Mouse (Mus musculus) mature B cell (primary cell): ENCODE data around the gene AI661453.

Source experiments
- in situ Hi-C: fragments of 300-500 bp; cut with MboI; formaldehyde crosslinking; loops from 2 replicates; pipeline ENCODE4 v1.14.3; 2019

AI661453 gene

DNA sequence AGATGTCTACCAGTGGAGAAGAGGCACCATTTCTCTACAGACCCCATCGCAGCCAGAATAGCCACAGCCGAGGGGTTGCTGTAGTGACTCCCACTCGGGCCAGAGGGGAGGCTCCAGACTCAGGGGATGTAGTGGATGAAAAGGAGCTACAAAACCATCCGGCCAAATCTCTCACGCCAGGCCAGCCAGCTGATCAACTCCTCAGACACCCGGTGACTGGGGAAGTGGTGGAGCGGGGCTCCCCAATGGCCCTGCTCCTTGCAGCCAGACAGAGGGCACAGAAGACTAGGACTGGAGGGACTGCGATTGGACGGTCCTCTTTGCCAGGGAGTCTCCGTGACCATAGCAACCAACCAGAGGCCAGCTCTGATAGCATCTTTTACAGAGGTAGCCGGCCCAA is 31.2 kb downstream of the AI661453 start:
- in situ Hi-C loops, result no loop called here

DNA sequence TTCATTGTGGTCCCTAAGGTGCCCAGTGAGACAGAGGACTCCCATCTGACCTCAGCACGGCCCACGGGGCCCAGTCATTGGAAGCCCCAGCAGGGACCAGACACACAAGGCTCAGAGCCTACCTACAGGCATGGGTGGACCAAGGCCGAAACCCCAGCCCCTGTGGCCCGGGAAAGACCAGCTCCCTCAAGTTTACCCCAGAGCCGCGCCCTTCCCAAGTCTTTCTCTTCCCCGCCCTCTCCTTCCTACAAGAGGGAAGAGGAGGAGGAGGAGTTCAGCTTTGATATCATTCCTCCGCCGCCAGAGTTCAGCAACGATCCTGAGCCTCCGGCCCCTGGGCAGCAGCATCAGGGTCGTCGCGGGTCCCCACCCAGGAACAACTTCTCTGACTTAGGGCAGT is 31.6 kb downstream of the AI661453 start:
- in situ Hi-C loops, result no loop called here

DNA sequence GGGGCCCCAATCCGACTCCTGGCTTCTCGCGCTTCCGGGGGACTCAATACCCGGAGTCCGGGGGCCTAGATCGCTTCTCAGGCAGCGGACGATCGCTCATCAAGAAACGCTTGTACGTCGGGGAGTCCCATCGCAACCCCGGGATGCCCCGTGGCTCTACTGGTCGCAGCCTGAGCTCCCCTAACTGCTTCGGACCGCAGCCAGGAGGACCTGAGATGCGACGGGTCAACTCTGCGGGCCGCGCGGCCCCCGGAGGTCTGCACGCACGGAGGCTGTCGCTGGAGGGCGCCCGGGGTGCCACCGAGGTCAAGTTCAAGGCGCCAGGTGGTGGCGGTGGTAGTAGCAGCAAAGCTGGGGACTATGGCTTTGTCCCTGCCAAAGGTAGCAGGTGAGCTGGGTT is 32.1 kb downstream of the AI661453 start:
- in situ Hi-C loops, result no loop called here

DNA sequence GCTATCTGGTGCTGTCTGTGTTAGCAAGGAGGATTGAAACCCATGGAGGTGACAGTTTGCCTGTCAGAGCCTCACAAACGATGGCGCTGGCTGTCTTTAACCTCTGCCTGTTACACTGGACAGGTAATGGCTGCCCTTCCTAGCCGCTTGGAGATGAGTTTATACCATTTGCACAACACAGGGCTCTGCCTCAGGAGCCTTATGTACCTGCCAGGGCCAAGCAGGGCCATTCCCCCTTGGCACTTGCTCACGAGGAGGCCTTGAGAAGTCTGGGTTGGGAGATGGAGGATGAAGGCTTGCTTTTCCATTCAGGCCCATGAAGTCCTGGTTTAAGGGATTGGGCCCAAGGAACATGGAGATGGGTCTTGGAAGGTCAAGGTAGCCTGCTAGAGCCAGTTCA is 33.2 kb downstream of the AI661453 start:
- in situ Hi-C loops, result no loop called here

DNA sequence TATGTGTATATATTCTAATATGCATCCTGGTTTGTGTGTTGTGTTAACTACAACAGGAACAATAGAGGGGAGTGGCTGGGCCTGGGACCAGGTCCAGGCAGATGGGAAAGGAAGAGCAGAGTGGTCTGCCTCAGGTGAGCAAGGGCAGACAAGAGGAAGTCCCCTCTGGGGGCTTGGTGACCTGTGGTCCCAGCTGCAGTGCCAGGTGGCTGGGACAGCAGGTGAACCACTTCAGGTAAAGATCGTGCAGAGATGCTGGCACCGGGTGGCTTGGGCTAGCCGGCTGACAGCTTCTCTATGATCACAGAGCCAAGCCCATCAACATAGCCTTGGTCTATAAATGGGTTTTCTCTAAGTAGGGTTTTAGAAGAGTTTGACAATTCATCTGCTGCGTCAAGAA is 33.7 kb downstream of the AI661453 start:
- in situ Hi-C loops, result no loop called here

DNA sequence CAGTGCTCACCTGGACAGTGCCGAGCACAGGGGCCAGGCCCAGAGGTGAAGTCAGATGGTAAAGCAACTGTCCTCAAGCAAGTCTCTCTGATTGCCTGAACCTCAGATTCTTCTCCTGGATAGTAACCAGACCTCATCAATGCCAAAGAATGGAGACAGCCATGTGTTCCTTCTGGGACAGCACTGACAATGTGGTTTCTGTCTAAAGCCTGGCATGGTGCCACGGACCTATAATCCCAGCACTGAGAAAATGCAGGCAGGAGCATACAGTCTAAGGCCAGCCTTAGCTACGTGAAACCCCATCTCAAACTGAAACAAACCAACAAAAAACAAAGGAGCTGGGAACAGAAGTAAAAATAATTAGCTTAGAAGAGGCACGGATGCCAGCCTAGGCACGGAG is 34.3 kb downstream of the AI661453 start:
- in situ Hi-C loops, result no loop called here

DNA sequence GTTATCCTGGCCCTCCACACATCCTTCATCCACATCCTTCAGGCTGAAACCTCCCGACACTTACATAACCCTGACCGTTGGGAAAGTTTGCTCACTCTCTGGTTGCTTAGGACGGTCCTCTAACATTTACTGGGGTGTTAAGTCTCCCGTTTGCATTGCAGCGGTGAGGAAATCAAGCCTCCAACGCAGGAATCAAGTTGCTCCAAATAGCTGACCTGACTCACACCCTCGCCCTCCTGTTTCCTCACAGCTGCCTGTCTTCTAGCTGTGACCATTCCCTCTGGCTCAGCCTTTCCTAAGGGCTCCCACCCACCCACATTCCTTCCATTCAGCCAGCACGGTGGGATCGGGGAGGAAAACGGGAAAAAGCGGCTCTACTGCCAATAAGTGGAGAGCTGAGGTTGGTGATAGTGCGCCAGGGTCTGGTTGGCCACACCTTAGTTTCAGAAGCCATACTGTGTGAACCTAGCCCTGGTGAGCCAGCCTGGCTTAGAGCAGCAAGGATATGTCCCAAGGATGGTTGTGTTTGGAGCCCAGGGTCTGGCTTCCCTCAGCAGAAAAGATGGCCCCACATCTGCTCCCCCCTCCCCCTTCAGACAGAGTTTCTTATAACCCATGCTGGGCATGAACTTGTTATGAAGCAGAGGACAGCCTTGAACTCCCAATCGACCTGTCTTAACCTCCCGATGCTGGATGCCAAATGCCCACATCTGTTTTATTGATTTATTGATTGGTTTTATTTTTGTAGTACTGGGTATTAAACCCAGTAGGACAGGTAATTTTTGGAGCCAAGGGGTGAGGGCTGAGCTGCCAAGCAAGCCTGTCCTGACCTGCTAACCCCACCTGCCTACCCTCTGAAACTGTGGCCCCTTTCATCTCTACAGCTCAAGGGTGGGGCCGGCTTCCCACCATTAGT is 36.3 kb downstream of the AI661453 start:
- in situ Hi-C loops, result no loop called here

DNA sequence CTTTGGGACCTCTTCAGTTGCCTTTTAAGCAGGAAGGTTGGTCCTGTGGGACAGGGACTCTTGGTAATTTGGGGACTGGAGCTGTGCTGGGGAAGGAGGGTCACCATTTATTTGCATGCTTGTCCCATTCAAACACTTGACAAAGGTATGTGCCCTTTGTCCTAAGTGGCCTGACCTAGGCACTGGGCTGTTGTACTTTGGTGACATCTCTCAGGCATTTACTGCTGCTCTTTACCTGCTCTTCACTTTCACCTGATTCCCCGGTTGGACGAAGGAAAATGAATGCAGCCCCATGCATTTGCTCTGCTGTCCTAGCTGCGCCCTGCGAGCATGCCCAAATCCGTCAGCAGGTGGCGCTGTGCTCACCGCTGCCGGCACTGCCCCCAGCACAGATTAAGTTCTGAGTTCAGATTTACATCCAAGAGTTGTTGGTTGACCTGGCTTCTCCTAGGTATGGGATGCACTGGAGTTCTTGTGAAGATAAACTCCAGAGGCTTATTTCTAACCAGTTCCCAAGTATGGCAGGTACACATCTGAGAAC is 37.1 kb downstream of the AI661453 start:
- in situ Hi-C loops, result no loop called here

DNA sequence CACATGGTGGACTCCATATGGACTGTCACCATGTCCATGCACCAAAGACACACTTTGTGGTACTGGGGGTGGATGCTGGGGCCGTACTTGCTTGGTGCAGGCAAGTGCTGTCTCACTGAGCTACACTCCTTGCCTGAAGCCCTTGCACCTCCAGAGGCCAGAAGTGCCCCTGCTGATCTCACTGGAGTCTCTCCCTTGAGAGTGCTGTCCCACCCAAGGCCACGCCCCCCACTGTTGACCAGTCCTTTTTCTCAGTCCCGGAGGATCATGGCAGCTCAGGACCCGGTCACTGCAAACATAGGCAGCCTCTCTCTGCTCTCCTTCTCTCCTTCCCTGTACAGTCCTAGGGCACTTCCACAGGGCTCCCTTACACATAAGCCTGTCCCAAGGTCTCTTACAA is 37.8 kb downstream of the AI661453 start:
- in situ Hi-C loops, result no loop called here

DNA sequence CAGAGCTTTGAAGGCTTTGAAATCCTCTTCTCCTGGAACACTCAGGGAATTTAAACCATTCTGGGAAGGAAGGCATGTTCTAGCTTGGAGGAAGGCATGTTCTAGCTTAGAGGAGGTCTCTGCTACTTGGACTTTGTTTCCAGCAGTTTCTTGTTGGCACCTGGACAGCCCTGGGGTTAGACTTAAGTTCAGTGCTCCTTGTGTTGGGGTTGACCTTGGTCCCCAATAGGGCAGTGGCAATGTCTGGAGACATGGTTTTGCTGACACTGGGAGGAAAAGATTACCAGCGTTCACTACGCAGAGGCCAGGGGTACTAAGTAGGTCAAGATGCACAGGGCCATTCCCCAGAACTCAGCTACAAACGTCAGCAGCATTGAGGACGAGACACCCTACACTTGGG is 38.8 kb downstream of the AI661453 start:
- in situ Hi-C loops, result no loop called here

DNA sequence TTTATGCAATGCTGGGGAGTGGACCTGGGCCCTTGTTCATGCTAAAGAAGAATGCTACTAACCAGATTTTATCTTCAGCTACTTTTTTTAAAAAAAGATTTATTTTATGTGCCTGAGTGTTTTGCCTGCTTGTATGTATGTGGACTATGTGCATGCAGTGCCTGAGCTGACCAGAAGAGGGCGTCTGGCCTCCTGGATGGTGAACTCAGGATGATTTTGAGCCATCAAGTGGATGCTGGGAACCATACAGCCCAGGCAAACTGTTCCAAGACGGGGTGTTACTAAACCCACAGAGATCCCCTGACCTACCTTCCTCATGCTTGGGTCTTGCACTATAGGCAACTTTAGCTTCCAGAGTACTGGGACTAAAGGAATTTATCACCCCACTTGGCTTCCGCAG is 39.3 kb downstream of the AI661453 start:
- in situ Hi-C loops, result no loop called here

DNA sequence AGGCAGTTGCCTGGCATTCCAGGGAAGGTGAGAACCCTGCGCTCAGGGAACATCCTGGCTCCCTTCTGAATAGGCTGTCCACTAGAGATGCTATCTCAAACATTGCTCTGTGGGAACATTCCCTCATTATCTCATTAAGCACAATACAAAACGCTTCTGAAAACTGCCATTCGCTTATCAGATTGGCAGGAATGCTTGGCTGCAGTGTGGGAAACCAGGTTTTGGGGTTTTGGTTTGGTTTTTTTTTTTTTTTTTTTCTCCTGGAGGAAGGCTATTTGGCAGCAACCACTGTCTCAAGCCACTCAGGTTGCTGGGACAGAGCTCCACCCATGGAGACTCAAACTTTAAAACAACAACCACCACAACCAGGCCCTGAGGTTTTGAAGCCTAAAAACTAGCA is 43.5 kb downstream of the AI661453 start:
- in situ Hi-C loops, result no loop called here

DNA sequence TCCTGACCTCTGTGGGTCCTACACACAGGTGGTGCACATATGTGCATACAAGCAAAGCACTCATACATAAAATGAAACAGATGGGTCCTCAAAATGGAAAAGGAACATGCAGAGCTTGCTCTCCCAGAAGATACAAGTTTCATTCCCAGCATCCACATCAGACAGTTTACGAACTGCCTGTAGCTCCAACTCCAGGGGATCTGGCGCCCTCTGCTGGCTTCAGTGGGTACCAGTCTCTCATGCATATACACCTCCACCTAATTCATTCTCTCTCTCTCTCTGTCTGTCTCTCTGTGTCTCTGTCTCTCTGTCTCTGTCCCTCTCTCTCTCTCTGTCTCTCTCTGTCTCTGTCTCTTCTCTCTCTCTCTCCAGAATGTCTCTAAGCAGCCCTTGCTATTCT is 46.0 kb downstream of the AI661453 start:
- in situ Hi-C loops, result no loop called here

DNA sequence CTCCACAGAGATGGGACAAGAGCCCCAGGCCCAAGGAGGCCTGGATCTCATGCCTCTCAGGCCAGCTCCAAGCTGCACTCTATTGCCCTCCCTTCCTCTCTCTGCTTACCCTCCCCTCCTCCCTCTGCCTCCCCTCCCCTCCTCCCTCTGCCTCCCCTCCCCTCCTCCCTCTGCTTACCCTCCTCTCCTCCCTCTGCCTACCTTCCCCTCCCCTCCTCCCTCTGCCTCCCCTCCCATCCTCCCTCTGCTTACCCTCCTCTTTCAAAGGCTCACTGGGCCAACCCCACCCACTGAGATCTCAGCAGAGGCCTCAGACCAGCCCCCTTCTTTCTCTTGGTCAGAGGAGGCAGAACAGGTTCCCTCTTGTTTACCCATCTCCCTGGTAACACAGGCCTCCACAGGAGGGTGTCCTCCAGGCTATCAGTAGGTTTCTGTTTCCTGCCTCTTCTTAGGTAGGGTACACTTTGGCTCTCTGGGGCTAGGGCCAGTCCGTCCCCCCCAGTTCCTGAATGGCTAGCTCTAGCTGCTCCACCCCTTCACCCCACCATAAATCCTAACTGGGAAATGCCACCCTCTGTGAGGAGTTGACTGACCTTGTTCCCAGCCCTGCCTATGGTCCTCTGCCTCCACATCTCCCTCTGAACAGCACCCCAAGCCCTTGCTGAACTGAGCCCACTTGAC is 48.0 kb downstream of the AI661453 start:
- in situ Hi-C loops, result no loop called here

DNA sequence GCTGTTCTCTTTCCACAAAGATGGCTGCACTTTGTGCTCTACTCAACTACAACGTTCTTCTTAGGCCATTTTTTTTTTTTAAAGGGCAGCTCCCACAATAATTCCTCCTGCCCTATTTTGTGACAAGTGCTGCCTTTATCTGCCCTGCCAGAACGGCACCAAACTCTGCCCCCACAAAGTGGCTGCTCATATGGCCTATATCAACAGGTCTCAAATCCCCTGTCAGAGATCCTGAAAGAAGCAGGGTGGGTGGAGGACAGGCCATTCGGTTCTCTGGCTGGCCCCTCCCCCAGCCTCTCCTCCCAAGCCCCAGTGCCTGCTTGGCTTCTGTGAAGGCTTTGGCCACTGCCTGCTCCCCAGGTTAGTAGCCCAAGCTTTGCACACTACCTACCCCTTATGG is 48.6 kb downstream of the AI661453 start:
- in situ Hi-C loops, result no loop called here

DNA sequence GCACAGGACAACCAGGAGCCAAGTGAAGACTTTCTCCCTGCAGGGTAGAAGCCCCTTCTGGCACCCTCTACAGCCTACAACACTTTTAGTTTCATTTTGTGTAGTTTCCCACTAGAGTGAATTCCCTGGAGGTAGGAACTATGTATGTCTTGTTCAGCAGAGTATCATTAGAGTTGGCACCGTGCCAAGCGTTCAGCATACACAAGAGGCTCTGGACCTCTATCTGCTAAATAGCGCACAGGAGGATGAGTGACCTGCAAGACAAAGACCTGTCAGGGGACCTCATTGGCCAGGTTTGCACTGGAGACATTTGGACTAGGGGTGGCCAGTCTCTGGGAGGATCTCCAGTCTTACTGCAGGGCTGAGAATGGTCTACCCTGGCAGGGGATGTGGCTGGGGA is 49.4 kb downstream of the AI661453 start:
- in situ Hi-C loops, result no loop called here

DNA sequence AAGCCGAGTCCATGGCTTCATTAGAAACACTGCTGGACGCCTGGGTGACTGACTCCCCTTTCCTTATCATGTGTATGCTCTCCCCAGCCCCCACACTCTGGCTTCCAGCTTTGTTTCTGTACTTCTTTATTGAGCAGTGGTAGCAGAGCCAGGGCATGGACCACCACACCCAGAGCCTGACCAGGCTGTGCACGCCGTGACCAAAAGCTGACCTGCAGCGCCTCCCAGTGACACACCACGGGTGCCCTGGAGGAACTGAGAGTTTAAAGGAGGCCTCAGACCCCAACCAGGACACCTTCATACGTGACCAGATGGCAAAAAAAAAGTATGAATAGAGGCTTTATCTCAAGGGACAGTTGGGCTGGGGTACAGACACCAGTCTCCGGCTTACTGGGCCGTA is 54.4 kb downstream of the AI661453 start:
- in situ Hi-C loops, result no loop called here

DNA sequence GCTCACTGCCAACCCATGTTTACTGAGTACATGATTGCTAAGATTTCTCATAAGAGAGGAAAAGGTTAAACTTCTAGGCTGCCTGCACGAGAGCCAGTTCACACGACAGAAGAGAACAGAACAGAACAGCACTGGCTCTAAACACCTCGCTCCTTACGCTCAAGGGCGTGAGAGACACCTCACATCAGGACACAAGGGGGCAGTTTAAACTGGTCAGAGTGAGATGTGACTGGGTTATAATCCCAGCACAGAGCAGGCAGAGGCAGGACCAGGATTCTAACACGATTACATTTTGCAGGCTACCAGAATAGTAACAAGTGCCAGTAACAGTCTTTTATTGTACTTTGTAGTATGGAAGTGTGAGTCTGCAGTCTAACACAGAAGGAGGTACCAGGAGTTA is 56.3 kb downstream of the AI661453 start:
- in situ Hi-C loops, result no loop called here

DNA sequence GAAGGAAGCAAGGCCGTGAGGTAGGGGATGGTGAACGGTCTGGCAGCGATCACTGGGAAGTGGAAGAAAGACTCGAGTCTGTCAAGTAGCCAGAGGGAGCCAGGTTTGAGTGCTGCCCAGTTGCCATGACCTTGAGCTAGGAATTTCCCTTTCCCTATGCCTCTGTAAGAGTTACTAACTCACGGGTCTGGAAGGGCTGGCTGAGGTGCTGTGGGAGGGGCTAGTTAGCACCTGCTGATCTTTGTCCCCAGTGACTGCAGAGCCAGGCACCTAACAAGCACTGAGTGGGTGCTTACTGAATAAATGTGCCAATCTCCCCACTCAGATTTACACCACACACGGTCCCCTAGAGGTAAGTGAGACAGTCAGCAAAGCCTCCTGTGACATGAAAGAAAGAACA is 57.2 kb downstream of the AI661453 start:
- in situ Hi-C loops, result no loop called here

DNA sequence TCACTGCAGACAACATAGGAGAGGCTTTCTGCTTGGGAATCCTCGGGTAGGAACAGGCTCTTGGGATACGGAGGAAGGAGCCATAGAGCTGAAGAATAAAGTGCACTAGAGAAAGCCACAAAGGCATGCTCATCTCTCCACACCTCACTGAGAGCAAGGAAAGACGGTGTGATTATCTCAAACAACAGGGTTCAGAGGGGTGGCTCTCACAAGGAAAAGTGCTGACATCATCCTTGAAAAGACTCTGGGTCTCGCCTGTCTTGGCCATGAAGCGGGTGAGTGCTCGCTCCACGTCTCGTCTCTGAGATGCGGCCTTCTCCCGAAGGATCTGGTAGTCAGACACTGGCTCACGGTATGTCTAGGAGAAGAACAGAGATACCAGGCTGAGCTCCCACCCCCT is 57.7 kb downstream of the AI661453 start:
- in situ Hi-C loops, result no loop called here

DNA sequence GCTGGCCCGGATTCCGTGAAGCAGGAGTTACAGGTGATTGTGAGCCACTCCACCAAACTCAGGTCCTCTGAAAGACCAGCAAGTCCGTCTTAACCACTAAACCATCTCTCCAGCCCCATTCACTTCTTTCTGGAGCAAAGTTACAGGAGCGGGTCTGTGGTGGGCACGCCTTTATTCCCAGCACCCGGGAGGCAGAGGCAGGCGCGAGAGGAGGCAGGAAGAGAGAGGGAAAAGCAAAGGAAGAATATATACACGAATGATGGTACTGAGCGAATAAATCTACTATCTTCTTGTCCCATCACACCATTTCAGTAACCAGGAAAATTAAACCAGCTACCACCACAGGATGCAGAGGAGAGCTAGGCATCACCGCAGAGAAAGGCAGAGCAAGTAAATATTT is 65.1 kb downstream of the AI661453 start:
- in situ Hi-C loops, result no loop called here

DNA sequence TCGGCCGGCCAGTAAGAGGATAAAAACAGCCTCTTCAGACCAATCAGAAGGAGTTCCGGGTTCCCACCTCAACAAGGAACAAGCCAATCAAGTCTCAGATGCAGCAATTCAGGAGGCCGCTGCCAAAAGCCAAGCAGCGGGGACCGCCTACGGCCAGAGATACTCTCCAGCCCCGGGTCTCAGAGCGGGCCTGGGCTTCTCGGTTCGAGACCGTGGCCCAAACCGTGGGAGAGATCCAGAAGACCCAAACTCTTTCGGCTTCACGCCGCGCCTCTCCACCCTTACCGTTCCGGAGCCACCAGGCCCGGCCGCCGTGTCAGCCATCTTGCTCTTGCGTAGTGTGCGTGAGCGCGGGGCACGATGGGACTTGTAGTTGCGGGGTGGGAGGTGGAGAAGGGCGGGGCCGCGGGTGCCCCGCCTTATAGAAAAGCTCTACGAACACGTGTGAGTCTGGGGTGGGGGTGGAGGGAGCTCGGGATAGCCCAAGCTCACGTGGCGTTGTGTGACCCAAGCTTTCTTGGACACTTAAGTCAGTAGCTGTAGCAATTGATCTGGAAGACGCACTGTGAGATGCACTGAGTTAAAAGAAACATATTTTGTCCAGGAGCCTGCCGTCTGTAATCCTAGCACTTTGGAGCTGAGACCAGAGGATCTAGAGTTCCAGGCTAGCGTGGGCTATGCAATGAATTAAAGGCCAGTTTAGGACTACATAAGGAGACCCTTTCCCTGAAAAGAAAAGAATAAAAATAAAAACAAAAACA is 65.7 kb downstream of the AI661453 start, which contains the start of gene Taf8:
Taf8 (minus strand) TSS at position 347 of the 761 bp plus-strand sequence.
- in situ Hi-C loops, result no loop called here
